Mouse (Mus musculus) midbrain, embryonic 11.5 days (tissue): ENCODE measurements around the gene Epas1. TPM values are rescaled to one million over a fixed set of nuclear protein-coding genes. Genes with fewer than 3 reads are reported as not detected.

ENCODE experiments used
- polyA plus RNA-seq: library from polyadenylated mRNA; unstranded; fragments of >200 nt; fragmentation: Nextera tagmentation; extraction: Ambion mirVana; gene quantifications from 2 replicates; pipeline ENCODE4 v1.2.1, GENCODE M21; 2014

Gene Epas1
- polyA plus RNA-seq, 1 experiment from 2014 or later = 7.3 TPM

Other genes starting within 250 kb of the Epas1 start
- 0.12 TPM in 1 of 2 replicates, not detected in the other for gene Gm10309, start 248.5 kb upstream of the Epas1 start, polyA plus RNA-seq
- gene Tmem247, start 163.6 kb downstream of the Epas1 start, polyA plus RNA-seq = not detected in 2 replicates
- 0.14 TPM in 1 of 2 replicates, not detected in the other for gene Atp6v1e2, start 194.2 kb downstream of the Epas1 start, polyA plus RNA-seq
- 11.8 and 12.3 TPM in 2 replicates for gene Rhoq, start 209.4 kb downstream of the Epas1 start, polyA plus RNA-seq